Mouse (Mus musculus) intestine, embryonic 14.5 days (tissue): ENCODE data around the gene Rbm14. TPM values are rescaled to one million over a fixed set of nuclear protein-coding genes. Genes with fewer than 3 reads are reported as not detected.

Experiments used
- ATAC-seq: fragments of 200-750 bp; cut with Nextera tagmentation; replicated peaks from 2 replicates; pipeline ENCODE4 v1.8.0; 2017; ENCODE audit warnings: low read depth, moderate number of reproducible peaks, moderate TSS enrichment, moderate library complexity; ENCODE audit not compliant: low FRiP score, low TSS enrichment
- DNase-seq: peaks from one replicate; pipeline ENCODE4 v3.0.0-alpha.2; 2018; ENCODE audit warnings: low spot score
- H3K27ac ChIP-seq: fragments of 300-500 bp; sonication (generic); 2 replicates; pipeline ENCODE4 v1.5.1; 2014; ENCODE audit warnings: low read depth, mild to moderate bottlenecking, control low read depth
- H3K27me3 ChIP-seq: fragments of 300-500 bp; sonication (generic); replicated peaks from 2 replicates; pipeline ENCODE4 v1.6.1; 2014; ENCODE audit warnings: low read length, control low read depth; ENCODE audit not compliant: control insufficient read depth, insufficient read depth
- H3K36me3 ChIP-seq: fragments of 300-500 bp; sonication (generic); 2 replicates; pipeline ENCODE4 v1.6.1; 2014; ENCODE audit warnings: low read length, control low read depth; ENCODE audit not compliant: control insufficient read depth, insufficient read depth
- H3K4me1 ChIP-seq: fragments of 300-500 bp; sonication (generic); replicated peaks from 2 replicates; pipeline ENCODE4 v1.6.1; 2014; ENCODE audit warnings: low read length, control low read depth, mixed read lengths; ENCODE audit not compliant: control insufficient read depth, insufficient read depth
- H3K4me2 ChIP-seq: fragments of 300-500 bp; sonication (generic); 2 replicates; pipeline ENCODE4 v1.6.1; 2014; ENCODE audit warnings: low read length
- H3K4me3 ChIP-seq: fragments of 300-500 bp; sonication (generic); 2 replicates; pipeline ENCODE4 v1.5.1; 2014; ENCODE audit warnings: low read depth, low read length, control low read depth, mixed read lengths
- H3K9ac ChIP-seq: fragments of 300-500 bp; sonication (generic); 2 replicates; pipeline ENCODE4 v1.6.1; 2014; ENCODE audit warnings: mild to moderate bottlenecking, low read length
- H3K9me3 ChIP-seq: fragments of 300-500 bp; sonication (generic); 2 replicates; pipeline ENCODE4 v1.6.1; 2016; ENCODE audit warnings: low read length, control low read depth; ENCODE audit not compliant: control insufficient read depth
- WGBS: fragments of 180-500 bp; shearing (Covaris S2); extraction: QIAGEN DNeasy Blood & Tissue Kit; methylation state at CpG from one replicate; pipeline ENCODE4 v1.1.7; 2014; 5-methylcytosine and 5-hydroxymethylcytosine counted together
- polyA plus RNA-seq: library from polyadenylated mRNA; unstranded; fragments of >200 nt; fragmentation: Nextera tagmentation; extraction: Ambion mirVana; gene quantifications from 2 replicates; pipeline ENCODE4 v1.2.1, GENCODE M21; 2014

Gene Rbm14
- polyA plus RNA-seq, 1 experiment from 2014 or later = 82.3 TPM

DNA sequence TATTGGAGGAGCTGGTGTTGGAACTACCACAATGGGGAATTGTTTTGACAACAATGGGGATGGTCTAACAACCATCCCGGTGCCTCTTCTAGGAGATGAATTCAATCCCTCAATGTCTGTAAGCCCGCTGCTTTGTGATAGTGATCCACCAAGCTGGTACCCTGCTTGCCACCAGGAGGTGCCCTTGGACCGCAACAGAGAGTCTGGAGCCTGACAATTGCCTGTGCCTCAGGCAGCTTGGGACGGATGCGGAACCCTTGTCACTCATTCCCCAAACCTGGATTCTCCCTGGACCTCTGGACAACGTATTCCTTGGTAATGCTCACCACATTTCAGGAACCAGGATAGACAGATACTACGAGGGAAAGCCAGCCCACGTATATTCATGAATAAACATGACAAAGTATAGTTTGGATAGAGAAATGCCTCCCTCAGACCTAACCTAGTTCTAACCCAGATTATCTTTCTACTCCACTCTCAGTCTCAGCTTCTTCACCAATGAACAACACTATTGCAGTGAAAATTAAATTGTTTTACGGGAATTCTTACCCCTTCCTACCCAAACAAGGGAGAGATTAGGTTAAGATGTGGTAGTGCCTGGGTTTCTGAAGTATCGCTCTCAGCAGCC is 55.8 kb downstream of the Rbm14 start:
- peak; percentile 91 for DNase-seq
- Histone ChIP-seq H3K9ac (peak overlapping the region; percentile 54), H3K4me1 (peaks cover 9% of the 10 kb centered on the region; the same call in 1 of the 2 replicates), H3K4me2 (peak overlapping the region; percentile 83), H3K9me3 (no peaks in the 10 kb centered on the region), H3K27ac (peak overlapping the region; percentile 93), H3K36me3 (peaks cover 14% of the 10 kb centered on the region), H3K27me3 (no peaks in the 10 kb centered on the region), H3K4me3 (peak overlapping the region; percentile 70)
- peak; percentile 52 for ATAC-seq
- 0% methylated on average over 10 of the region's 10 CpGs for WGBS

Other genes starting within 250 kb of the Rbm14 start
- 8.6 and 9.3 TPM in 2 replicates for gene Lrfn4, start 196.0 kb downstream of the Rbm14 start, polyA plus RNA-seq
- gene Rce1, start 186.0 kb downstream of the Rbm14 start, polyA plus RNA-seq = 75.3 and 78.6 TPM in 2 replicates
- 3.2 and 3.8 TPM in 2 replicates for gene Gm960, start 113.0 kb downstream of the Rbm14 start, polyA plus RNA-seq
- gene Sptbn2, start 100.5 kb downstream of the Rbm14 start, polyA plus RNA-seq = 2.1 and 2.4 TPM in 2 replicates
- gene Rbm4b, start 55.1 kb downstream of the Rbm14 start, polyA plus RNA-seq = 55.0 and 62.4 TPM in 2 replicates
- 59.8 and 69.8 TPM in 2 replicates for gene Rbm4, start 17.7 kb downstream of the Rbm14 start, polyA plus RNA-seq
- gene Gm21992, start within 50 bp of the Rbm14 start, polyA plus RNA-seq = 25.7 and 29.0 TPM in 2 replicates
- gene Ccs, start 27.7 kb upstream of the Rbm14 start, polyA plus RNA-seq = 48.8 and 49.3 TPM in 2 replicates
- 0.17 TPM in 1 of 2 replicates, not detected in the other for gene Ccdc87, start 27.7 kb upstream of the Rbm14 start, polyA plus RNA-seq
- 24.0 and 24.9 TPM in 2 replicates for gene Ctsf, start 43.5 kb upstream of the Rbm14 start, polyA plus RNA-seq
- 0.87 and 1.4 TPM in 2 replicates for gene Actn3, start 66.3 kb upstream of the Rbm14 start, polyA plus RNA-seq
- 9.7 and 10.9 TPM in 2 replicates for gene Zdhhc24, start 67.0 kb upstream of the Rbm14 start, polyA plus RNA-seq
- gene Bbs1, start 95.0 kb upstream of the Rbm14 start, polyA plus RNA-seq = 3.2 and 5.2 TPM in 2 replicates
- 109 and 116 TPM in 2 replicates for gene Dpp3, start 116.7 kb upstream of the Rbm14 start, polyA plus RNA-seq
- gene Peli3, start 131.5 kb upstream of the Rbm14 start, polyA plus RNA-seq = 2.2 and 2.5 TPM in 2 replicates
- 119 and 127 TPM in 2 replicates for gene Mrpl11, start 150.5 kb upstream of the Rbm14 start, polyA plus RNA-seq
- 0.31 and 0.42 TPM in 2 replicates for gene Npas4, start 178.7 kb upstream of the Rbm14 start, polyA plus RNA-seq
- 6.8 and 7.0 TPM in 2 replicates for gene Slc29a2, start 212.2 kb upstream of the Rbm14 start, polyA plus RNA-seq
- 39.1 and 45.2 TPM in 2 replicates for gene B4gat1, start 227.2 kb upstream of the Rbm14 start, polyA plus RNA-seq
- gene AC124502.3, start 227.3 kb upstream of the Rbm14 start, polyA plus RNA-seq = 1.1 and 1.6 TPM in 2 replicates
- gene Brms1, start 229.7 kb upstream of the Rbm14 start, polyA plus RNA-seq = 49.6 and 50.8 TPM in 2 replicates
- 2.6 and 3.8 TPM in 2 replicates for gene Rin1, start 238.8 kb upstream of the Rbm14 start, polyA plus RNA-seq